Mouse (Mus musculus): ENCODE data around the gene Hist1h2bm.
A peak's percentile ranks its signal among the peaks of the same experiment; 100 is the strongest.
"Not testable (repeated sequence)": the region's sequence is repeated elsewhere in the genome, so short reads cannot be mapped to it uniquely, and the experiment has no call there.

Gene Hist1h2bm

DNA sequence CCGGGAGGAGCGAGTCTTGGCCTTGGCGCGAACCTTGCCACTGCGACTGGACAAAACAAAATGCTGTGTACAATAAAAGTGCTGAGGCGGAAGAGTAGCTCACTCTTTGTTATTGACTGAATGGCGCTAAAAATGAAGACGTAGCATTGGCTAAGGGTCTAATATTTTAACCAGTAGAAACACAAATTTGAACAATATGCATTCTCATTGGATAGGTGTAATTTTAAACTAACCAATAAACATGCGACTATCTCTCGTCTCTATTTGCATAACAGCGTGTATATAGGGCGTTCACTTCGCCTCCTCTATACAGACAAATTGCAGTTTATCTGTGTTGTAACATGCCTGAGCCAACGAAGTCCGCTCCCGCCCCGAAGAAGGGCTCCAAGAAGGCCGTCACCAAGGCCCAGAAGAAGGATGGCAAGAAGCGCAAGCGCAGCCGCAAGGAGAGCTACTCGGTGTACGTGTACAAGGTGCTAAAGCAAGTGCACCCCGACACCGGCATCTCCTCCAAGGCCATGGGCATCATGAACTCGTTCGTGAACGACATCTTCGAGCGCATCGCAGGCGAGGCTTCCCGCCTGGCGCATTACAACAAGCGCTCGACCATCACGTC, at the start of gene Hist1h2bm:
Gene Hist1h2bm, plus strand, starts transcription at position 288 of the 616 bp plus-strand sequence.
- DNase-seq, result peak; percentile 55 to 71

DNA sequence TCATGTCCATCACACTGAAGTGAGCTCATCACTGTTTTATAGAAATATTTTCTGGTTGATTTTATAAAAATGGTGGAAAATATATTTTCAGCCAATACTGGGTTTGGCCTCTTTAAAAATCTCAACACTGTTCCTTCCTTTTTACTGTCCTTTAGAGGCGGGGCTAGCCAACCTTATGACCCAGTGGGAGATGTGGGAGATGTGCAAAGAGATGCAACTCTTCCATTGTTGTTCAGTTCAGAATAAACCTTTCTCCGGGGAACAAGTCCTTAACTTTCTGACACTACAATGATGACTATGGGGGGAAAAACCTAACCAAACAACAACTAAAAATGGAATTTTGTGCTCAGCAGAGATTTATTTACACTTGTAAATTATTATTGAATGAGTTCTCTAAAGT, 44.5 kb upstream of the Hist1h2bm start, which contains the start of gene Olfr1360:
Gene Olfr1360, minus strand, starts transcription at position 101 of the 400 bp plus-strand sequence.
- DNase-seq, result no peak

DNA sequence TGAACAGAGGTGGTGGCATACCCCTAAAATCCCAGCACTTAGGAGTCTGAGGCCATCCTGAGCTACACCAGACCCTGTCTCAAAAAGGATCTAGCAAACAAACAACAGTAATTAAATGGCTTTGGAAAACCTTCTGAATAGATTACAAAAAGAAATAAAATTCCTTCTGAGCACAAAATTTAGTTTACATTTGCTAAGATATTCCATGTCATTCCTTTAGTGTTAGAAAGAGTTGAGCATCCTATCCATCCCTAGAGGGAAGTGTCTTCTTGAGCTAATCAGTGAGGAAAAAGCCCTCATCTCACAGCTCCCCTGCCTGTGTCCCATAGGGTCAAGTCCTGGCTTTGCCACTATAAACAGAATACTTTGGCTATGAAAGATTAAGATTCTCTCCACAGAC, 24.0 kb upstream of the Hist1h2bm start, which contains the start of gene Olfr1359:
Gene Olfr1359, plus strand, starts transcription at position 301 of the 400 bp plus-strand sequence.
- no peak for DNase-seq

GRCm38 (mm10) chr13:21706669-21707068, 15.2 kb upstream of the Hist1h2bm start:
- DNase-seq, result no peak

GRCm38 (mm10) chr13:21710031-21710711, 11.7 kb upstream of the Hist1h2bm start:
- peak; percentile 73 to 78 for DNase-seq

DNA sequence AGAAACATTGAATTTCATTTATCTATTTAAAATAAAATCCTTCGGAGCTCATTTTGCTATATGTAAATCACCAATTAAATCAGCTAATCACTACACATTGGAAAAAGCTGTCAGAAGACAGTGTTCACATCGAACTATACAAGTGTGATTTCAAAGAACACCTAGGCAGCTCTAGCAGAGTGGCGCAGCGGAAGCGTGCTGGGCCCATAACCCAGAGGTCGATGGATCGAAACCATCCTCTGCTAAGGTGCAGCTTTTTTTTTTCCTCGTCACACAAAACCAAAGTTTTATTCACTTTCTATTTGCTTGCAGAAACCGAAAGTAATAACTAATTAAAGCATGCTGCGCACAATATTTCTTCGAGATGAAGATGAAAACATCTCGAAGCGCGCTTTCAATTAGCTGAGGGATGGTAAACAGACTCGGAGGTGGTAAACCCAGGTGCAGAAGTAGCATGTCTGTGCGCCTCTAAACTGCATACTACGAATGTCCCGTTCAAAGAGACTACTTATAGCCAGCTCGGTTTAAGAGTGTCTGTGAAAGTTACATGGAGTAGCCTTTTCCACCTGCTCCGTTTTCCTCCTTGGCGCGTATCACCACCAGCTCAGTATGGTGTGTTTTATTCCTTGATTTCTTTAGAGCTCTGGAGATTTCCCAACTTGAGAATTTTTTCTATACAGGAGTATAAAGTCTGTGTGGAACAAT, 10.9 kb upstream of the Hist1h2bm start:
- peak; percentile 51 to 75 for DNase-seq

- DNase-seq, result no peak
Measured at GRCm38 (mm10) chr13:21711698-21712097, 10.1 kb upstream of the Hist1h2bm start.

- peak in 1 of 2 experiments; percentile 54 for DNase-seq
Measured at GRCm38 (mm10) chr13:21714725-21715124, 7.1 kb upstream of the Hist1h2bm start.

DNA sequence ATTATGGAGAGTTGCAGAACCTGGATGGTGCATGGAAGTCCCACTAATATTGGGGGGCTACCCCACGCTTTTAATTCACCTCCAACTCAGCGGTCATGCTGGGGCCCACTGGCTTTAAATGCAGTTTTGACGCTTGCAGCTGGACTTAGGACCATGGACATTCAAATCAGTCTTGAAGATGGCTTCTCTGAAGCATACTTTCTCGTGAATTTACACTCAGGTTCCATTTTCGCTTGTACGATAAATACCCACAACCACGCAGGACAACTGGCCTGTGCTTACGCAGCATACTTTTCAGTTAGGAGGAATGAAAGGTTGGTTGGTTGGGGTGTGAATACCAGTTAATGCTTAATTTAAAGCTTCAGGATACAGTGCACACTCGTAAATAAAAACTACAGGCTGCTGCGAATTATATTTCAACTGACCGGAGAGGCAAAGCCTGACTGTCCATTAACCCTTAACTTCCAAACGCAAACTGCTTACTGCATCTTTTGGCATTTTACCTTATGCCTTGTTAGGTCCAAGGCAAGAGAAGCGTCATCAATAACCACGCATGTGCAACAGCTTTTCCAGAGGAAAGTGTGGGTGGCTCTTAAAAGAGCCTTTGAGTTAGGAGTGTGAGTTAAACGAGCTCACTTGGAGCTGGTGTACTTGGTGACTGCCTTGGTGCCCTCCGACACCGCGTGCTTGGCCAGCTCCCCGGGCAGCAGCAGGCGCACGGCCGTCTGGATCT, 6.5 kb upstream of the Hist1h2bm start:
- DNase-seq, result no peak

GRCm38 (mm10) chr13:21715864-21716539, 5.8 kb upstream of the Hist1h2bm start, which contains the start of the genes Hist1h2bl and Hist1h2ai:
TSS of gene Hist1h2bl (minus strand) at chr13:21716143.
TSS of gene Hist1h2ai (plus strand) at chr13:21716422.
- peak; percentile 62 to 85 for DNase-seq

GRCm38 (mm10) chr13:21716540-21717391, 5.1 kb upstream of the Hist1h2bm start:
- DNase-seq, result not testable (repeated sequence)

DNA sequence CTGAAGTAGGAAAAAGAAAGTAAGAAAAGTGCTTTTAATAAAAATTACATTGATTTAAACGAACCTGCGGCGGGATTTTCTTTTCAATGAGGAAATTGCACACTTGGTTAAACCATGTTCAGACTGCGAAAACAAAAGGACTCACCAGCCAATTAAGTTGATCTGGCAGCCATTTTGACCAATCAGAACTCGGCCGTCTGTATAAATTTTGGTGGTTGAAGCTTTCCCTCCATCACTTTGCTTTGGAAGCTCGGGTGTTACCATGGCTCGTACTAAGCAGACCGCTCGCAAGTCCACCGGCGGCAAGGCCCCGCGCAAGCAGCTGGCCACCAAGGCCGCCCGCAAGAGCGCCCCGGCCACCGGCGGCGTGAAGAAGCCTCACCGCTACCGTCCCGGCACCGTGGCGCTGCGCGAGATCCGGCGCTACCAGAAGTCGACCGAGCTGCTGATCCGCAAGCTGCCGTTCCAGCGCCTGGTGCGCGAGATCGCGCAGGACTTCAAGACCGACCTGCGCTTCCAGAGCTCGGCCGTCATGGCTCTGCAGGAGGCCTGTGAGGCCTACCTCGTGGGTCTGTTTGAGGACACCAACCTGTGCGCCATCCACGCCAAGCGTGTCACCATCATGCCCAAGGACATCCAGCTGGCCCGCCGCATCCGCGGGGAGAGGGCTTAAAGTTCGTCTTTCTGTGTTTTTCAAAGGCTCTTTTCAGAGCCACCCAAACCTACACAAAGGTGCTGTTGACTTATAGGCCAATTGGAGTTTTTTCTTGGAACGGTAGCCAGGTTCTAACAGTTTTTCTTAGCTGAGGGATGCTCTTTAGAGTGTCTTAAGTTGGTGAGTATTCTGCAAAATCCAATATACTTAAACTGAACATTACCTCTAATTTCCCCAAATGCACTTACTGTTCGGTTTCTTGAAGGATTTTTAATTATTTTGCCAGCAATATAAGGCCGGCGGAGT, 4.2 kb upstream of the Hist1h2bm start, which contains the start of gene Hist1h3h:
Gene Hist1h3h, plus strand, starts transcription at position 263 of the 961 bp plus-strand sequence.
- peak; percentile 72 to 86 for DNase-seq

DNA sequence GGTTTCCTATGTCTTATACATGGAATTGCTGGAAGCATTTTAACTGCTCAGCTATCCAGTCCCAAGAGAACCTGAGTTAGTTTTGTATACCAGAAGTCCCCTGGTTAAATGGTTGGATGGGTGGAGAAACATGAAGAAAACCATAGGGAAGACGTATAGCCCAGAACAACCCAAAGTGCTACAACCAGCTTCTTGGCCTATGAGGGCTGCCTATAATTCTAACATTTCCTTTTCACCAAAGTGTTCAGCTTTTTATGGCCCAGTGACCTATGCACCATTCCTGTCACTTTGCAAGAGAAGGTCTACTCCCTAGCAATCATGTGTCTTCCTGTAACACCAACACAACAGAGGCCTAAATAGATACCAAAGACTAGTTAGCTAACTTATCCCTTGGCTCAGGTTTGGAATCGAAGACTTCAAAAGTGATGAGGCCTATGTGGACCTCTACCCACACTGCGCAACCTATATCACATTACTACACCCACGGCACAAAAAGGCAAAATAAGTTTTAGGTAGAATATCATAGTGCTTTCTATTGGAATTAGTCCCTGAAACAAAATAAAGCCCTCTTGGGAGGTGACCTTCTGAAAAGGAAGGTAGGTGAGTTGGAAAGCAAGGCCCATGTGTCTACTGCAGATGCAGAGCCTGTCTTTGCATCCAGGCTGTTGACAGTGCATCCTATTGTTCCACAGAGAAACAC, 3.3 kb upstream of the Hist1h2bm start:
- no peak for DNase-seq

- not testable (repeated sequence) for DNase-seq
Measured at GRCm38 (mm10) chr13:21721107-21721756, 612 bp upstream of the Hist1h2bm start.

- no peak for DNase-seq
Measured at GRCm38 (mm10) chr13:21722373-21722925, 605 bp downstream of the Hist1h2bm start.

- no peak for DNase-seq
Measured at GRCm38 (mm10) chr13:21722993-21723836, 1.4 kb downstream of the Hist1h2bm start.

DNA sequence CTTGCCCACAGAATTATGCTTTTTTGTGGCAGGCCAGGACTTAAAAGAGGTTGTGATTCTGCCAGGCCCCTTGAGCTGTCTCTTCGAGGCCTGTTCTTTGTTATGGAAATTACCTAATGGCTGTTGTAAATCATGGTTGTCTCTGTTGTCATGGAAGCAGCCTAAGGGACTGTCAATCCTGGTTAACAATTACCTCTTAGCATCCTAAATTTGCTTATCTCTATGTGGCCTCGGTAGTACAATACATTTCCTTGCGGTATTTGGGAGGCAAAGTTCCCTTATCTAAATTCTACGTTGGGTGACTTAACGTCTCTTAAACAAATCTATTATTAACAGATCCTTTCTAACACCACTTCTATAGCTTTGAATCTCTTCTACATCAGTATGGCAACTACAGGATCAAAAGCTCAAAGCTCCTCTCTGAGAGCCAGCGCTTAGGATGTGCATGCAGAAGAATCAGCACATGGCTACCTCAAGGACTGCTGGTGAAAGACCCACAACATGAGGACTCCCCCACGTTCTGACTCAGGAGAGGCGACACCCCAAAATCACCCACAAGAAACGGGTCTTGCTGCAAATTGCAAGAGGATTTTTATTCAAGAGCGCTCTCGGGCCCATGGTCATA, 6.2 kb downstream of the Hist1h2bm start:
- no peak for DNase-seq
